Mouse (Mus musculus): ENCODE results near the gene Psma7. TPM values are rescaled to one million over a fixed set of nuclear protein-coding genes. Genes with fewer than 3 reads are reported as not detected.

Psma7 gene
- polyA plus RNA-seq, 1 experiment from 2014 or later, result 638 TPM

DNA sequence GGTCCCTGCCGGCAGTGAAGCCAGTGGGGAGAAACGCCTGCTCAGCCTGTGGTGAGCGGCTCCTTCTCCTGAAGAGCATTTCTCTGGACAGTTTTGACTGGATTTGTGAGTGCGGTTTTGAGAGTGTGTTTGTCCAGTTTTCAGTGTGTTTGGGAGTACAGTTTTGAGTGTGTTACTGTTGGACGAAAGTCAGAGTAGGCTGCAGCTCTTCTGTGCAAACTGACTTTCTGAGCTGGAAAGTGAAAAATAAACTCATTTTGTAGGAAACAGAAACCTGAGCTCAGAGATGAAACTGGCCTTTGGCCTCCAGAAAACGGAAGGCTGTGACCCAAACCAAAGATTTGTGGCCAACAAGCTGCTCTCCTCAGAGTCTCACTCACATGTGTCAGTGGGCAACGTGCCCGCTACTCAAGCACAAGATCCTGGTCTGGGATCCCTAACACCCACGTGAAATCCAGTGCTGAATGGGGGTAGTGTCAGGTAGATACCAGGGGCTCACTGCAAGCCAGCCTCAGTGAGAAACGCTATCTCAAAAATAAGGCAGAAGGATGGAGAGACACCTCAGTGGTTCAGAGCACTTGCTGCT lies 55.7 kb downstream of the Psma7 start:
- Histone ChIP-seq H3K4me3 (ENCODE audit: low read length) (no peak overlapping the region), H3K27me3 (ENCODE audit: insufficient read depth, low read length) (no peaks in the 10 kb centered on the region), H3K4me2 (replicated peaks; ENCODE audit: low read depth, low read length) (no peak overlapping the region), H3K9ac (replicated peaks; ENCODE audit: low read length) (no peak overlapping the region), H3K4me1 (ENCODE audit: insufficient read depth, low read length) (no peaks in the 10 kb centered on the region), H3K36me3 (ENCODE audit: insufficient read depth, low read length) (no peaks in the 10 kb centered on the region), H3K9me3 (ENCODE audit: low read length) (no peaks in the 10 kb centered on the region), H3K27ac (ENCODE audit: low read length) (no peak overlapping the region)
- WGBS, result 54% methylated on average over 10 of the region's 10 CpGs
- no peak for ATAC-seq (ENCODE audit: low FRiP score, low TSS enrichment)

Other genes with a start within 250 kb of the Psma7 start
- 3.4 and 4.1 TPM in 2 replicates for gene Taf4, start 65.8 kb downstream of the Psma7 start, polyA plus RNA-seq (2015; fragmentation: Nextera tagmentation; extraction: Ambion mirVana)
- gene Lsm14b, start 17.4 kb downstream of the Psma7 start, polyA plus RNA-seq (2015; fragmentation: Nextera tagmentation; extraction: Ambion mirVana), result 4.8 and 7.0 TPM in 2 replicates
- gene Ss18l1, start 76 bp upstream of the Psma7 start, polyA plus RNA-seq (2015; fragmentation: Nextera tagmentation; extraction: Ambion mirVana), result 7.0 and 7.4 TPM in 2 replicates
- 27.3 and 29.6 TPM in 2 replicates for gene Mtg2, start 28.2 kb upstream of the Psma7 start, polyA plus RNA-seq (2015; fragmentation: Nextera tagmentation; extraction: Ambion mirVana)
- gene Hrh3, start 62.1 kb upstream of the Psma7 start, polyA plus RNA-seq (2015; fragmentation: Nextera tagmentation; extraction: Ambion mirVana), result not detected in 2 replicates
- 35.2 and 36.3 TPM in 2 replicates for gene Osbpl2, start 76.9 kb upstream of the Psma7 start, polyA plus RNA-seq (2015; fragmentation: Nextera tagmentation; extraction: Ambion mirVana)
- gene Adrm1, start 129.1 kb upstream of the Psma7 start, polyA plus RNA-seq (2015; fragmentation: Nextera tagmentation; extraction: Ambion mirVana), result 200 and 208 TPM in 2 replicates
- 53.1 and 57.4 TPM in 2 replicates for gene Lama5, start 183.4 kb upstream of the Psma7 start, polyA plus RNA-seq (2015; fragmentation: Nextera tagmentation; extraction: Ambion mirVana)
- 435 and 485 TPM in 2 replicates for gene Rps21, start 214.9 kb upstream of the Psma7 start, polyA plus RNA-seq (2015; fragmentation: Nextera tagmentation; extraction: Ambion mirVana)
- gene Cables2, start 231.1 kb upstream of the Psma7 start, polyA plus RNA-seq (2015; fragmentation: Nextera tagmentation; extraction: Ambion mirVana), result 6.7 and 11.2 TPM in 2 replicates
- gene Rbbp8nl, start 247.4 kb upstream of the Psma7 start, polyA plus RNA-seq (2015; fragmentation: Nextera tagmentation; extraction: Ambion mirVana), result 1.5 and 1.6 TPM in 2 replicates

All from kidney, embryonic 16.5 days (tissue).